Mouse (Mus musculus): Measurements from ENCODE around the gene Dlgap1. TPM values are rescaled to one million over a fixed set of nuclear protein-coding genes. Genes with fewer than 3 reads are reported as not detected.
A peak's percentile ranks its signal among the peaks of the same experiment; 100 is the strongest.

Dlgap1 gene
- under 1 TPM; 0.40 to 0.53 TPM for total RNA-seq (2021)

DNA sequence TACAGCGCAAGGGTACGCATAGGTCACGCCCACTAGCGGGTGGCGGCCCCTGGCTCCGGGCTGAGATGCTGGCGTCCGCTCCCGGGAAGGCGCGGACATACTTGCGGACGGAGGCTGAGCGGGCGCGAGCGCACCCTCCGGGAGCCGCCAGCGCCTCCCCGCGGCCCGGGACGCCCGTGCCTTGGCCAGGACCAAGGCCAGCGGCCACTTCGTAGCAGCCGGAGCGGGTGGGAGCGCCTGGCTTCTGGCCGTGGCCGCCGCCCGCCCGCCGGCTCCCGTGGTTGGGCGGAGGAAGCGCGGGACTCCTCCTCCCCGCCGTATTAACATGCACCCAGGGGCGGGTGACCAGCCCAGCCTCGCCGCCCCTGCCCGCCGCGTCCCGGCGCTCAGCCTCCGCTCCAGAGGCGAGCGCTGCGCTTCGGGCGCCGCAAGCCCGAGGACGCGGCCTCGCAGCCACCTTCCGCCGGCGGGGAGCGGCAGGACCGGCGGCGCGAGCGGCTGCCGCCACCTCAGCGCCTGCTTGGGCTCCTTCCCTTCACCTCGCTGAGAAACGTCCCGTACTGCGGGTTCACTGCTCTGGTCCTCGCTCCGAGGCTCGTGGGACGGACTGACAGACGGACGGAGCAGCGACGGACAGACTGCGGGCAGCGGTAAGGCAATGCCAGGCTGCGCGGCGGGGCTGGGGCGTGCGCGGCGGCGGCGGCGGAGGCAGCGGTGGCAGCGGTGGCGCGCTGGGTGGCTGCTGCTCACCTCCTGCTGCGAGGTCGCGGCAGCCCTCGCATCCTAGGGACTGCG lies at the start of gene Dlgap1:
Gene Dlgap1, plus strand, starts transcription at position 53 of the 795 bp plus-strand sequence.
- DNase-seq = peak; percentile 58 to 60
- intact Hi-C loops (cut with DNase I) = loop anchor here (10.0 kb wide), 1 partner anchor 404 kb away; no protein-coding TSS in a partner anchor

DNA sequence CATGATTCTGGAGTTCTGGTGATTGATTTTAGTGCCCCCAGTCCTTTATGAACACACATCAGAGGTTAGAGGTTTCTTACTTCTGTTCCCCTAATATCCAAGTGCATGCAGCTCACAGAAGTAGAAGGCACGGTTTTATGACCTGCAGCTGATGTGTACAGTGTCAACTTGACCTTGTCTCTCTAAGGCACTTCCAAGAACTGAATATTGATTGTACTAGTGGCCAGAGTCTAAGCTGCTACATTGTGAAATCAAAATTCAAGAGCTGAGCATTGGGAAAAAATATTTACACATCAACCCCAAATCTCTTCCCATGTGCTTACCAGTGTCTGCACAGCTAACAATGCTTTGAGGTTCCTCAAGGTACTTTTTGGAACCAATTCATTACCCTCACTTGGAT lies 13.9 kb upstream of the Dlgap1 start:
- intact Hi-C loops (cut with DNase I) = no loop called here
- no peak for DNase-seq

DNA sequence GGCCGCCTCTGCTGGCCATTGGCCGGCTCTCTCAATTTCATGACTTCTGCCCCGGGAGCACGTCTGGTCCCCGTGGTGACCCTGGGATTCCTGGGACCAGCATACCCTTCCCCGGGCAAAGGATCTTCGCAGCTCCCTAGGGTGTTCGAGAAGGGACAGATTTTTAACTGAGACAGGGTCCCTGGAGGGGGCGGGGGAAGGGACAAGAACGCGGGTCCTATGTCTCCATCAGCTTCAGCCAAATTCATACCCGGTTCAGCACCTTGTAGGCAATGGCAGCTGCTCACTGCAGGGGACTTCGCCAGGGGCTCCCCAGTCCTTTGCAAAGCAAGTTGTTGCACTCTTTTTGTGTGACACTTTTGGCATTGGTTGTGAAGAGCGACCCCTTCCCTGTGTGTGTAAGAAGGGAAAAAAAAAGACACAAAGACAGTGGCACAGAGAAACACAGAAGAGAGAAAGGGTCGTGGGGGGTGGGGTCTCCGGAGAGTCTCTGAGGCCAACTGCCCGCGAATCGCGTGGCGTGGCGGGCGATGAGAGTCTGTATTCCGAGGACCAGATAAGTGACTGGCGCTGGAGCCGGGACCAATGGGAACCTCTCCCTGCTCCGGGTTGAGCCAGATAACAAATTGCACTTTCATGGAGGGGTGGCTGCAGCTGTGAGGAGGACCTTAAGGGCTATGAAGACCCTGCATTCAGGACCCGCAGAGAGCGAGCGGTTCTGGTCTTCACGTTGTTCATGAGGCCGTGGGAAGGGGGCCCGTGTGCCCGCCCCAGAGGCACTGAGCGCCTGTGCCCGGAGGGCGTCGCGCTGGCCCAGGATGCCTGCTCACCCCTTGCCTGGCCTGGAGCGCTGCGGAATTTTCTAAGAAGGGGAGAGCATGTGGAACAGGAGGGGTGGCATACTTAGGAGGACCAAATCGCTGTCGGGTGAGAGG lies 1.2 kb downstream of the Dlgap1 start:
- intact Hi-C loops (cut with DNase I) = loop anchor here (10.0 kb wide), 1 partner anchor 405 kb away; no protein-coding TSS in a partner anchor
- no peak for DNase-seq

DNA sequence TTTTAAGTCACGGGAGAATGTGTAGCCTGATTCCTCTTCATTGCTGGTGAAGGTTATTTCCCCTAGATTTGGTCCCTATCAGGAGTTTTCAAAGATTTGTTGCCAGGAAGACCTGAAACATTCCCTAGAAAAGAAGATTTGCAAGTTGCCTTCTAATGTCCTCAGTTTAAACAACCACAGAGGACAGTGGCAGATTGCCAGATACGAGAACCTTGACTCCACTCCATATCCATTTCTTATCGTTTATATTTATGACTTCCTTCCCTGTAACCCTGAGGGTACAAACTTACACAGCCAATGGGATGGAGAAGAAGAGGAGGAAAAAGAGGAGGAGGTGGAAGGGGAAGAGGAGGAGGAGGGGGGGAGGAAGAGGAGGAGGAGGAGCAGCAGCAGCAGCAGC lies 4.2 kb downstream of the Dlgap1 start:
- intact Hi-C loops (cut with DNase I) = no loop called here
- no peak for DNase-seq

DNA sequence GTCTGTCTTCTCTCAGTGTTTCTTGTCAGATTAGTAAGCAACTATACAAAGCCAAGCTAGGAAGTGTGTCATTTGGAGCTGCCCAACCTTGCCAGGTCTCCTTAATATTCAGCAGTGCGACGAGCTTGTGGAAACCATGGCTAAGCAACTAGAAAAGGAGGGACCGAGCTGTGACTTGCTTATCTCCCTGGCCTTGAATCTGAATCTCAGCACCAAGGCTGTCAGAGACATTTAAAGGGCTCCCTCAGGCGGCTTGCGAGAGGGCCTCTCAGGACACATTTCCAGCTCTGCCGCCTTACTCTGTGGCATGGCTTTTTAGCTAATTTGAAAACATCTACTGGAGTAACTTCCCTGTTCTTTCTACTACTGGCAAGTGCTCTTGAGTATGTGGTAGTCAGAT lies 5.1 kb downstream of the Dlgap1 start:
- intact Hi-C loops (cut with DNase I) = no loop called here
- no peak for DNase-seq

DNA sequence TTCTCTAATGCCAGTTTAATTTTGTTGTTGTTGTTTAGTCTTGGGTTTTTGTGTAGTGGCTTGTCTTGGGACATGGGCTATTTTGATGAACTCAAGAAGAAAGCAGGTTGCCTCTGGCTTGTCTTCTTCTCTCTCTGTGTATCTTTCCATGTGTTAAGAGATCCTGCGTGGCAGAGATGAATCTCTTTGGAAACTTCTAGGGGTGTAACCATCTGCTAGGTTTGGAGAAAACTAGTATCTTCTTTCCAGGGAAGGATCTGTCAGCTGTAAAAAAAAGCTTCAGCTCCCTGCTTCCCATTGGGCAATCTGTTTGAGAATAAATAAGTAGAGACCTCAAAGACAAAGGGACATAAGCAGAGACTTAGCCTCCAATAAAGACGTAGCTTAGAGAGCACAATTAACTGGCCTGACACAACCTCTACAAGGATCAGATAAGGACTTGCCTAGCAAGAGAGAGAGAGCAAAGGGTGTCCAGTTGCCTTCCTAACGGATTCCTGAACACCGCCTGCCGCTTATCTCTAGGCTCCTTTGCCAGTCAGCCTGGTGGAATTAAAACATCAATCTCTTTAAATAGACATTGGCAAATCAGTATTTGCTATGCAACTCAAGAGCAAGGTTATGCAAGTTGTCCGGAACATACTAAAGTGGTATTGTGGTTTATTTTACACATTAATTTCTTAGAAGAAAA lies 13.5 kb downstream of the Dlgap1 start:
- intact Hi-C loops (cut with DNase I) = no loop called here
- DNase-seq = no peak

DNA sequence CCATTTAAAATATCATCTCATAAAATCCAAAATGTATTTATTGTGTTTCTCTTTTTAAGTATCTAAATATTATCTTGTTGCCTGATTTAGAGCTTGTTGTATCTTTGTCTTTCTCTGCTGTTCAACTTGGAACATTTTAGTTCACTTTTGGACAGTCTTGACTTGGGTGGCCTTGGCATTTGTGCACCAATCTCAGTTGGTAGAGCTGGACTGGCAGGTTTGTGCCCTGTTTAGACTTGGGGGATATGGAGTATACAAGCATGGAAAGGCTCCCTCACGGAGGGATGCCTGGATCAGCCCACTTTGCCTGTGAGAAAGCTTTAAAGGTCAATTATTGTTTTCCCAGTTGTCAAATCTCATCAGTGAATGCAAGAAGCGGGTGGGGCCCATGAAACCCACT lies 27.5 kb downstream of the Dlgap1 start:
- DNase-seq = no peak
- intact Hi-C loops (cut with DNase I) = no loop called here

DNA sequence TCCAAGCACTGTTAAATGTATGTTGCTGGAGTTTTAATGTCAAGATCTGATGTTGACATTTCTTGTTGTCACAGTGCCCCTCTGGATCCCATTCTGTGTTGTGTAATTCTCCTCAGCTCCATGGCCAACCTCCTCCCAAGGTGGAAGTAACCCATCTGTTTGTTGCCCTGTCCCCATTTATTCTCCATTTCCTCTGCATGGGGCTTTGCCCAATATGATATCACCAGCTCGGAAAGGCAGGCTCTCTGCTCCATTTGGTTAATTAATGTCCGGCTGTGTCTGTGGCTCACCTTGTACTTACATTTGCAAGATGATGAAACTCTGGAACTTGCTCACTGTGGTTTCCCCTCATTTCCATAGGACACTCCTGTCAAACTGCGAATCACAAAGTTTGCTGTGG lies 33.2 kb downstream of the Dlgap1 start:
- DNase-seq = no peak
- intact Hi-C loops (cut with DNase I) = no loop called here

DNA sequence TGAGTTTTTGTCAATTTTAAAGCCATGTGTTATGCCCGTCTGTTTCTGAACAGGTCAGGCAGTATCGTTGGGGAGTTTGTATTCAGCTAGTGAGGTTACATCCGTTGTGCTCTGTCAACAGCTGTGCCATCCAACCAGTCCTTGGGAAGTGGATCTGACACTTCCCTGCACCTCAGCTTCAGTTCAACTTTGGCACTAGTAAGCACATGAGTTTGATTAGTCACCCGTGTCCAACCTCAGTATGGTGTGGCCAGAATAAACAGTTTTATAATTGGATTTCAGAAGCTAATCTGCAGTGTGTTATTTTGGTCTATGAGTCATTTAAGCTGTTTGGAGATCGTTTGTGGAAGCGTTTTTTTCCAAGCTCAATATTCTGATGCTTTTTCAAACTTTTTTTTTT lies 35.8 kb downstream of the Dlgap1 start:
- intact Hi-C loops (cut with DNase I) = no loop called here
- no peak for DNase-seq

DNA sequence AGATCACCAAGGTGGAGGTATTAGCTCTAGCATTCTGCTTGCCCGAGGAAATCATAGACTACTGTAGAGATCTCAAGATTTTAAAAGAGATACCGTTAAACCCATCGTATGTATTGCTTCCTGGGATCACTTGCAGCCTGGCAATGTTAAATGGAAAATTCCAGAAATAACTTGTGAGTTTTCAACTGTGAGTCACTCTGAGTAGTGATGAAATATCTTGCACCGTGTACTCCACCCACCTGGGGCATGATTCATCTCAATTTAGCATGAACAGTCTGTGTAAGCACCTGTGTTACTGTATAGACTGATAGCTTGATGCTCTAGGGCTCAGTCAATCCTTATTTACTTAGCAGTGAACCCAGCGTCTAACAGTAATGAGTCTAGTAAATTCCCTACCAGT lies 38.7 kb downstream of the Dlgap1 start:
- intact Hi-C loops (cut with DNase I) = no loop called here
- DNase-seq = no peak

DNA sequence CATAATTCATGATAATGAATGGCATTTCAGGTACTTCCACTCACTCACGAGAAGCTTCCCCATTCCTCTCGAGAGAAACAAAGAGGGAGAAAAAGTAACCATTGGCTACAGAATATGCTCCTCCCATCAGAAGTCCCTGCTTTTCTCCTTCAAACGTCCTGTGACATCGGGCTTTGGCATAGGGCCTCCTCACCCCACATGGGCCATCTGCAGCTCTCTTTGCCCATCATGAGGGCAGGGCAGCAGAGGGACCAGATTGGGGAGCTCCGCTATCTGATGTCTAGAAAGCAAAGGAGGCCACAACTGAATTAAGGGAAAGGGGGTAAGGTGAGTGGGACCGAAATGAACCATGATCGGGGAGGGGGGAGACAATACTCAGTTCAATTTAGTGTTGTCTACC lies 47.6 kb downstream of the Dlgap1 start:
- no peak for DNase-seq
- intact Hi-C loops (cut with DNase I) = no loop called here

DNA sequence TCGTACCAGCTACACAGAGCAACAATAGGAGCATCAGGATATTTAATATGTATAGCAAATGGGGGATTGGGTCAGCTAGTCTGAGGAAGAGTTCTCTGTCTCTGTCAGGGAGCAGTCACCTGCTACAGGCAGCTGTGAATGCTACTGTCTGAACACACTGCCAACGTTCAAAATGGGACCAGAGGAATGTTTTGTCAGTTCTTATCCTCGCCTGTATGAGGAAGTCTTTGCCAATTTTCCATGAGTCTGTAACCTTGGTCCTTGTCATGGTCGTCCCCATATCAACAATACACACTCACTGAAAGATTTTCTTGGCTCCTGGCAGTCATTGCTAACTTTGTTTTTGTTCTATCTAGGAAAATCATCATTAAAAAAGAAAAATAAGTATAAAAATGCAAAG lies 51.5 kb downstream of the Dlgap1 start:
- DNase-seq = no peak
- intact Hi-C loops (cut with DNase I) = no loop called here

DNA sequence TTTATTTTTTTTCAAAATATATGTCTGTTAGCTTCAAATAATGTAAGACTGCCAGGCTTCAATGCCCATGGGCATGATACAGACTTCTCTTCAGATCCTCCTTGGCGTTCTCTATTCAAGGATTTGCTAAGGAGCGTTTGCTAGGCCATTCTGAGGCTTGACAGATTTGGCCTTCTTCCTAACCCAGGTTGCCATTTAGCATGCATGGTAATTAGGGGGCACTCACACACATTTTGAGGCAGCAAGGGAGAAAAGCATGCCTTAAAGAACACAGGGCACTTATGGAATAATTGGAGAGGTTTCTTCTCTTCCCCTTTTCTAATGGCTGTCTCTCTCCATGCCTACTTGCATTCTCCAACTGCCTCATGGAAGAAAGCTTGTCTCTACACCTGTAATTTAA lies 53.7 kb downstream of the Dlgap1 start:
- intact Hi-C loops (cut with DNase I) = no loop called here
- DNase-seq = no peak

DNA sequence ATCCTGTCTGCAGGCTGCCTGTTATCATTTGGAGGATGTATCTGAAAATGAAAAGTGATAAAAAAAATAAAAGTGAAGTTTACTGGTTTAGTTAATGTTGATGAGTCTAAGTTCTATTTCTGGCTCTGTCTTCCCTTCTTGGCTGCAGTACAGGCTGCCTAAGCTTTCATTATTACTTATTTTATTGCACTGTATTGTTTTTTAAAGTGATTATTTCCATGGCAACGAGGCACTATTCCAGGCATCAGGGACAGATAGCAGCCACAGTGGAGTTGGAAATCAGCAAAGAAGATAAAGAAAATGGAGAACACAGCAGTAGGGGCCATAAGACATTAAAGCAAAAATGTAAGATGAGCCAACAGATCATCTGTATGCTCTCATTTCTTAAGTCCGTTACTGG lies 66.0 kb downstream of the Dlgap1 start:
- DNase-seq = peak in 1 of 2 experiments; percentile 6
- intact Hi-C loops (cut with DNase I) = no loop called here

DNA sequence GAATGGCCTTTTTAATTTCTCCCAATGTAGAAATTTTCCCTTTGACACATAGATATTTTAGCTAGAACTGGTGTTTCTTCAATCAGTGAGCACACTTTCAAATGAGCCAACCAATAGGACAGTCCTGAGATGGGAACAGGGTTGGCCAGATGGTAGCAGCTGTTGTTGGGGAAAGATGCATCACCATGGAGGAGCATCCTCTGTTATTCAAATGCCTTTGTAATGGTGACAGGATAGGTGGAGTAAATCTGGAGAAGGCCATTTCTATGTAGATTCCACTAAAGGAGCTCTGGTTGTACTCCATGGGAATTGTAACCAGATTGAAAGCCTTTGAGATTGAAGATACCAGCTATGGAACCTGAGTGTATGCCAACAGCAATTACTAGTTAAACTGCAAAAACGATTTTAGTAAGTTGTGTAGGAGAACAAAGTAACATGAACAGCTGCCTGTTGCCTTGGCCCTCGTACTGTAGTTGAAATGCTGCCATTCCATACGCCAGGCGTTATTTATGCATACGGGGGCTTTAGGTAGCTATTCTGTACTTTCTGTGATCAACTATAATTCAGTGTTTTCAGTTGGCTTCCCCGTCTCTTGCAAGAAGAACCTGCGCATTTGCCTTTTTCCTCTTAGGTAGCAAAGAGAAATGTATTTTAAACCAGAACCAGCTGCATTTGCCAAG lies 72.0 kb downstream of the Dlgap1 start:
- intact Hi-C loops (cut with DNase I) = no loop called here
- peak; percentile 10 to 15 for DNase-seq

DNA sequence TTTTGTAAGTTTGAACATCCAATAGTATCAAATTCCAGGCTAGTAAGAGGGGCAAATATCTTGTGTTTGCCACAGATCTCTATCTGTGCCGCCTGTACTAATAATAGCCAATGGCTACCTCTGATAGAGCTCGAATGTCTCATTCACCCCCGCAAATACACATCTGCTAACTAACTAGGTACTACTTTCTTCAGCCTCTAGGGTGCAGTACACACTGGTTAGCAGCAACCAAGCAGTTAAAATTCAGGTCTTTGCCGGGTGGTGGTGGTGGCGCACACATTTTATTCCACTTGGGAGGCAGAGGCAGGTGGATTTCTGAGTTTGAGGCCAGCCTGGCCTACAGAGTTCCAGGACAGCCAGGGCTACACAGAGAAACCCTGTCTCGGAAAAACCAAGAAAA lies 99.4 kb downstream of the Dlgap1 start:
- no peak for DNase-seq

DNA sequence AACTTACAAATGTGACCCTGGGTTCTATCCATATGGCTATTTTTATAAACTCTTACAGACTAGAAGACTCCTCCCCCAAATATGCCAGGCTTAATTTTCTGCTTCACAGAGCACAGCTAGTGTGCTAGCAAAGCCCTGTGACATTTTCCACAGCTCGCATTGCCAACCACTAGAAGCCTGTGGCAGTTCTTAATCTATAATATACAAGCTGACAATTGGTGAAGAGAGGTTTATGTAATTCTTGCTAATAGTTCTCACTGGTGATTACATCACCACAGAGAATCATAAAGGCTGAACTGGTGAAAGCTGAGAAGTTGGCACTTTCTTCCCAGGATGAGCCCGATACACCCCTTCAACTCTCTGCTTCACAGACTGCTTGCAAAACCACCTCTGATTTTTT lies 103.2 kb downstream of the Dlgap1 start:
- intact Hi-C loops (cut with DNase I) = no loop called here
- DNase-seq = no peak

More for the DNA sequence above, 99.4 kb downstream of the Dlgap1 start:
- intact Hi-C loops (cut with DNase I) = no loop called here

DNA sequence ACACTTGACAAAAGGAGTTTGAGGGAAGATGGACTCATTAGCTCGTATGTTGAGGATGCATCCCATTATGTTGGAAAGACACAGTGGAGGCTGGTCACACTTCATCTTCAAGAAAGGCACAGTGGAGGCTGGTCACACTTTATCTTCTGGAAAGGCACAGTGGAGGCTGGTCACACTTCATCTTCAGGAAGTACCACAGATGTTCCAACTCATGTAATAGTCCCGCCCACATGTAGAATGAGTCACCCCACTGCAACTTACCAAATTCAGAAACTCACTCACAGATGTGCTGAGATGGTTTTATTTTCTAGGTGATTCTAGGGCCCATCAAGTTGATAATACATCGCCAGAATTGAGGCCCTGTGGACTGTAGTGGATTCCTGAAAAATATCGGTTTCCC lies 119.3 kb downstream of the Dlgap1 start:
- intact Hi-C loops (cut with DNase I) = no loop called here
- no peak for DNase-seq

DNA sequence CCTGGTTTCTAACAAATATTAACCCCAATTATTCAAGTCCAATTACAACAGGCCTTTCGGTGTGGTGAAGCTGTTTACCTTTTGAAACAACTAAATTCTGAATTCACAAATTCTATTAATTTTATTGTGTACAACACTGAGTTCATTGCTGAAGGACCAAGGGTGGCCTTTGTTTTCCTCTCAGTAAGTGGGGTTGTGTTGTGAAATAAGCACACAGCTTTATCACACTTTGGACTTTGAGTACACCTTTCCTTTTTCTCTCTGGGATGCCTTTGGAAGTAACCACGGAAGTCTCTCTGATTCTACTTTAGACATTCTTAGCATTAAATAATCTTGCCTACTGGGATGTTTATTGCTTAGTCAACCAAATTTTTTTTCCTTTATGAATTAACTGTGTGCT lies 121.9 kb downstream of the Dlgap1 start:
- intact Hi-C loops (cut with DNase I) = no loop called here
- DNase-seq = no peak

DNA sequence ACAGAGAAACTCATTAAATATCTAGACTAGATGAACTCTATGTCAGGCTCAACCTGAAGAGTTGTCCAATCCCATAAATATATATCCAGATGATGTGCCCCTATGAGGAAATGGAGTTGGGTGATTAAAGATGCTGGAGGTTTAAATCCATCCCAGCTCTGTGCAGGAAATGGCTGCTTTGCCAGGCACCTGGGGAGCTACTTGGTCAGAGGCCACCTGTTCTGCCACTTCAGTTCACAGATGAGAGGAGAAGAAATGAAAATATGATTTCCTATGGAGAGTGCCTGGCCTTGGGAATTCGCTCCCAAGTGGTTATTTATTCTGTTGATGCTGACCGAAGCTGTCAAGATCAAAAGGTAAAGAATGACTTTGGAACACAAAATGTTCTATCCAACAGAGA lies 160.3 kb downstream of the Dlgap1 start:
- intact Hi-C loops (cut with DNase I) = no loop called here

DNA sequence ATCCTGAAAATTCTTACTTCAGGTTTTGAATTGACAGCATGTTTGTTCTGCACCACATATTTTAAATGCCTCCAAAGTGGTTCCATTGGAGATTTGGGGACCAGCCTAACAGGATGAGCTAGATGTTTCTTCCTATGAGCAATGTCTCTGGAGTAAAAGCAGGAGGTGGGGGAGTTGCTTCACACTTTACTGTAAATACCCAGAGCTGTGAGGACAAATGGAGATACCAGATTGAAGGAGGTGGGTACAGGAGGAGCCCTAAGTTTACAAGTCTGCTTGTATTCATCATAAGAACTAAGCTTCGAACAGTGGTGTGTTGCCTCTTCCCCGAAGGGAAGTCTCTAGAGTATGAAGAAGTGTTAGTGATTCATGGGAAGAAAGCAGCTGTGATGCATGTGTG lies 201.0 kb downstream of the Dlgap1 start:
- intact Hi-C loops (cut with DNase I) = no loop called here
- no peak for DNase-seq

More for the DNA sequence above, 160.3 kb downstream of the Dlgap1 start:
- no peak for DNase-seq

Data from heart, postnatal 10 days (tissue).